Mouse (Mus musculus) liver, adult 2 months (tissue): ENCODE measurements at regions not wholly inside any gene's neighbourhood (a gene's known extent, or its start where the extent isn't known, plus 50 kb on each side); places are given as distances from the start of the nearest gene placed in this dataset.

Source experiments
- CTCF ChIP-seq: fragments of 200-500 bp; IDR thresholded peaks from 2 replicates; pipeline ENCODE4 v1.5.1; 2011; ENCODE audit warnings: low read depth, low read length, control low read depth
- POLR2A ChIP-seq: fragments of 200-500 bp; IDR thresholded peaks from 2 replicates; pipeline ENCODE4 v1.6.1; 2011; ENCODE audit warnings: low read length, control low read depth; ENCODE audit not compliant: insufficient read depth; ENCODE audit errors: extremely low read depth

- TF ChIP-seq CTCF = no peak
- no peak for TF ChIP-seq POLR2A
These were observed 142.6 kb downstream of the Fzd1 start for GRCm38 (mm10) chr5:4615233-4615632.
